Mouse (Mus musculus) lung, postnatal 0 days (tissue): Measurements from ENCODE around the gene Isg20. TPM values are rescaled to one million over a fixed set of nuclear protein-coding genes. Genes with fewer than 3 reads are reported as not detected.

Experiments
- ATAC-seq: fragments of 200-750 bp; cut with Nextera tagmentation; 2 replicates; pipeline ENCODE4 v1.8.0; 2017; ENCODE audit warnings: moderate library complexity
- DNase-seq: peaks from one replicate; pipeline ENCODE4 v3.0.0-alpha.2; 2016; ENCODE audit warnings: low spot score
- H3K27ac ChIP-seq: fragments of 300-500 bp; sonication (generic); 2 replicates; pipeline ENCODE4 v1.5.1; 2014; ENCODE audit warnings: antibody characterized with exemption, mild to moderate bottlenecking, low read length, mixed read lengths
- H3K27me3 ChIP-seq: fragments of 300-500 bp; sonication (generic); replicated peaks from 2 replicates; pipeline ENCODE4 v1.6.1; 2014; ENCODE audit warnings: low read length, mixed read lengths; ENCODE audit not compliant: insufficient read depth
- H3K36me3 ChIP-seq: fragments of 300-500 bp; sonication (generic); 2 replicates; pipeline ENCODE4 v1.6.1; 2014; ENCODE audit warnings: low read length, mixed read lengths; ENCODE audit not compliant: insufficient read depth
- H3K4me1 ChIP-seq: fragments of 300-500 bp; sonication (generic); 2 replicates; pipeline ENCODE4 v1.6.1; 2014; ENCODE audit warnings: antibody characterized with exemption, low read depth, low read length, mixed read lengths; ENCODE audit not compliant: insufficient read depth
- H3K4me2 ChIP-seq: fragments of 300-500 bp; sonication (generic); replicated peaks from 2 replicates; pipeline ENCODE4 v1.6.1; 2014; ENCODE audit warnings: low read depth, mild to moderate bottlenecking, low read length, moderate library complexity, mixed read lengths
- H3K4me3 ChIP-seq: fragments of 300-500 bp; sonication (generic); 2 replicates; pipeline ENCODE4 v1.5.1; 2014; ENCODE audit warnings: low read depth, low read length
- H3K9ac ChIP-seq: fragments of 300-500 bp; sonication (generic); replicated peaks from 2 replicates; pipeline ENCODE4 v1.6.1; 2014; ENCODE audit warnings: low read depth, mild to moderate bottlenecking
- H3K9me3 ChIP-seq: fragments of 300-500 bp; sonication (generic); 2 replicates; pipeline ENCODE4 v1.6.1; 2016; ENCODE audit warnings: low read length, mixed read lengths
- CTCF ChIP-seq: IDR thresholded peaks from 2 replicates; pipeline ENCODE4 v1.5.1; 2016; ENCODE audit warnings: antibody characterized with exemption, mild to moderate bottlenecking
- EP300 ChIP-seq: IDR thresholded peaks from 2 replicates; pipeline ENCODE4 v1.6.1; 2016; ENCODE audit warnings: antibody characterized with exemption, mild to moderate bottlenecking, control low read depth
- WGBS: fragments of 180-500 bp; shearing (Covaris S2); extraction: QIAGEN DNeasy Blood & Tissue Kit; methylation state at CpG from one replicate; pipeline ENCODE4 v1.1.7; 2014; 5-methylcytosine and 5-hydroxymethylcytosine counted together
- polyA plus RNA-seq: library from polyadenylated mRNA; unstranded; fragments of >200 nt; fragmentation: Nextera tagmentation; extraction: Ambion mirVana; gene quantifications from 2 replicates; pipeline ENCODE4 v1.2.1, GENCODE M21; 2015

Gene Isg20
- polyA plus RNA-seq, 1 experiment from 2014 or later: 31.0 TPM

DNA sequence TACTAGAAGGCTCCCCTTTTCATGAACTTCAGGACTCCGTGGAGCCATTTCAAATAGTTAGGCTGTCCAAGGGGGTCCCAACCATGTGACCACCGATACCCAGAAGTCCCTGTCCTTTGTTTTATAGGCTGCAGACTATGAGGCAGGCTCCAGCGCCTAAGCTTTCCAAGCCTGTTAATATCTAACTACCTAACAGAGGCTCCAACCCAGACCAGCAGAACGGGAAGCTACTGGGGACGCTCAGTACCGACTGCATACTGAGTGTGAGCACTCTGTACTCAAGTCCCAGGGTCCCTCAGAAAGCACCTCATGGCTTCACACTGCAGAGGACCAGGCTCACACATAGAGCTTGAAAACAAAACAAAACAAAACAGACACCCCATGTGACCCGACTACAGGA is 9.3 kb downstream of the Isg20 start:
- H3K27ac ChIP-seq: no peak overlapping the region
- H3K9me3 ChIP-seq: no peaks in the 10 kb centered on the region
- H3K36me3 ChIP-seq: no peaks in the 10 kb centered on the region
- H3K4me3 ChIP-seq: no peak overlapping the region
- TF ChIP-seq EP300 (no peak), CTCF (no peak)
- no peaks in the 10 kb centered on the region for H3K4me1 ChIP-seq
- no peak overlapping the region for H3K9ac ChIP-seq
- no peak for ATAC-seq
- DNase-seq: no peak
- no peaks in the 10 kb centered on the region for H3K27me3 ChIP-seq
- no peak overlapping the region for H3K4me2 ChIP-seq
- WGBS: 58% methylated on average over 7 of the region's 7 CpGs

- WGBS: 10% methylated on average over 6 of the region's 6 CpGs
- H3K27ac ChIP-seq: no peak overlapping the region
- H3K4me1 ChIP-seq: no peaks in the 10 kb centered on the region
- H3K9me3 ChIP-seq: no peaks in the 10 kb centered on the region
- DNase-seq: peak; percentile 77
- no peak overlapping the region for H3K9ac ChIP-seq
- no peak overlapping the region for H3K4me3 ChIP-seq
- no peaks in the 10 kb centered on the region for H3K36me3 ChIP-seq
- no peak overlapping the region for H3K4me2 ChIP-seq
- TF ChIP-seq CTCF (peak; percentile 95), EP300 (no peak)
- peak; percentile 60 for ATAC-seq
- no peaks in the 10 kb centered on the region for H3K27me3 ChIP-seq
These were observed 11.1 kb downstream of the Isg20 start for GRCm38 (mm10) chr7:78924300-78924699.

GRCm38 (mm10) chr7:78924796-78925195 is 11.6 kb downstream of the Isg20 start:
- Histone ChIP-seq H3K36me3 (no peaks in the 10 kb centered on the region), H3K27me3 (no peaks in the 10 kb centered on the region), H3K4me2 (no peak overlapping the region), H3K9me3 (no peaks in the 10 kb centered on the region), H3K4me1 (no peaks in the 10 kb centered on the region), H3K9ac (no peak overlapping the region), H3K27ac (no peak overlapping the region), H3K4me3 (no peak overlapping the region)
- DNase-seq: no peak
- no peak for ATAC-seq
- 67% methylated on average over 7 of the region's 7 CpGs for WGBS
- no peak for TF ChIP-seq CTCF
- TF ChIP-seq EP300: no peak

DNA sequence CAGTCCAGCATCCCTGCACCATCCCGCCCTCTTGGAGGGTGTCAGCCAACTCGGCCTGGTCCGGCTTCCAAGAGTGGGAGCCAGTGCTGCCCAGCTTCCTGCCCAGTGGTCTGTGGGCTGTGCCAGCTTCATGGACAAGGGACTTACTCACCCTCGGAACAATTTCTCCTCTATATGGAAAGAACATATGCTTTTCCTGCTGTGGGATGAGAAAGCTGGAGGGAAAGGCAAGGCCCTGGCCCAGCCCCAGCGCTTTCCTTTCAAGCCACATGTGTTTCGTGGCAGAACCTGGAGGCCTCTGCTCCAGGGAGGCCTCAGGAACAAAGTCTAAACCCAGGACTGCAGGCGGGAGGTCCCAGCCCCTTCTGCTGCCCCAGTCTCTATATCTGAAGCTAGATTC is 12.5 kb downstream of the Isg20 start:
- Histone ChIP-seq H3K9ac (no peak overlapping the region), H3K9me3 (no peaks in the 10 kb centered on the region), H3K36me3 (no peaks in the 10 kb centered on the region), H3K4me2 (no peak overlapping the region), H3K27ac (no peak overlapping the region), H3K4me3 (no peak overlapping the region), H3K27me3 (no peaks in the 10 kb centered on the region), H3K4me1 (no peaks in the 10 kb centered on the region)
- WGBS: 78% methylated on average over 7 of the region's 7 CpGs
- DNase-seq (no peak), ATAC-seq (no peak)
- no peak for TF ChIP-seq CTCF
- no peak for TF ChIP-seq EP300

DNA sequence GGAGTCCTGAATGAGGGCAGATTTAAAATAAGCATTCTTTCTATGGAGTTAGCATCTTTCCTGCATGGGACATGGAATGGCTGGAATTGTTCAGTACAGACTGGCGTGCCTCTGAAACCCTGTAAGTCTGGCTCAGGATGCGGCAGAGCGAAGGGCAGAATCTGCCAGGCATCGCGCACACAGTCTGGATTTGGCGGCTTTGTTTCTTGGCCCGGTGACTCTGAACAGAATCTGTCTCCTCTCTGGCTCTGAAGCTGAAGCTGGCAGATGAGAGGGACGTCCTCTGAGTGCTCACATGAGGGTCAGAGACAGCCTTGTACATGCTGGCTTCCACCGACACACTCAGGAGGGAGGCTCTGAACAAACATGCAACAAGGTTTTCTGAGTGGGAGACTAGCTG is 12.9 kb downstream of the Isg20 start:
- TF ChIP-seq CTCF (no peak), EP300 (no peak)
- H3K4me2 ChIP-seq: no peak overlapping the region
- H3K36me3 ChIP-seq: no peaks in the 10 kb centered on the region
- H3K4me1 ChIP-seq: no peaks in the 10 kb centered on the region
- no peak overlapping the region for H3K27ac ChIP-seq
- no peak for ATAC-seq
- no peak for DNase-seq
- H3K27me3 ChIP-seq: no peaks in the 10 kb centered on the region
- no peak overlapping the region for H3K9ac ChIP-seq
- H3K4me3 ChIP-seq: no peak overlapping the region
- 76% methylated on average over 9 of the region's 9 CpGs for WGBS
- no peaks in the 10 kb centered on the region for H3K9me3 ChIP-seq

DNA sequence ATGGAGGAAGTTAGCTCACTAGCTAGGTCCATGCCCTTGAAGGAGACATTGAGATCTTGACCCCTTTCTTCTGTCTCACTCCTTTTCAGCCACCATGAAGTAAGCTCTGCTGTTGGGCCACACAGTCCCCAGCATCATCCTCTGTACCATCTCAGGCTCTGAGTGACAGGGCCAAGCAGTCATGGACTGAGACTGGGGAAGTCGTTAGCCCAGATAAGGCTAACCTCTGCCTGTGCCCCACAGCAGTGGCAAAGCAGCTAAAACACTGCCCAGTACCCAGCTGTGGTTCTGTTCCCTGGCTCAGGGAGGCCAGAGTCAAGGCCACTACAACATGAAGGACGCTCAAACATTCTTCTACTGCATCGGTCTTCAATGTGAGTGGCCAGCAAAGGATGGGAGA is 14.0 kb downstream of the Isg20 start:
- DNase-seq (no peak), ATAC-seq (no peak)
- no peak overlapping the region for H3K9ac ChIP-seq
- no peaks in the 10 kb centered on the region for H3K4me1 ChIP-seq
- WGBS: 54% methylated on average over 3 of the region's 3 CpGs
- H3K4me3 ChIP-seq: no peak overlapping the region
- no peaks in the 10 kb centered on the region for H3K36me3 ChIP-seq
- H3K9me3 ChIP-seq: no peaks in the 10 kb centered on the region
- H3K27me3 ChIP-seq: no peaks in the 10 kb centered on the region
- H3K4me2 ChIP-seq: no peak overlapping the region
- TF ChIP-seq EP300 (no peak), CTCF (no peak)
- no peak overlapping the region for H3K27ac ChIP-seq

GRCm38 (mm10) chr7:78938957-78939602 is 25.9 kb downstream of the Isg20 start:
- no peaks in the 10 kb centered on the region for H3K27me3 ChIP-seq
- ATAC-seq: no peak
- 58% methylated on average over 19 of the region's 19 CpGs for WGBS
- H3K36me3 ChIP-seq: no peaks in the 10 kb centered on the region
- H3K4me2 ChIP-seq: no peak overlapping the region
- no peak for DNase-seq
- no peak for TF ChIP-seq EP300
- no peak for TF ChIP-seq CTCF
- no peak overlapping the region for H3K4me3 ChIP-seq
- no peak overlapping the region for H3K9ac ChIP-seq
- H3K4me1 ChIP-seq: no peaks in the 10 kb centered on the region
- H3K27ac ChIP-seq: no peak overlapping the region
- H3K9me3 ChIP-seq: no peaks in the 10 kb centered on the region
